Mouse (Mus musculus): ENCODE measurements around the gene Rhbdf2.

GRCm38 (mm10) chr11:116659027-116659621 lies 32.3 kb upstream of the Rhbdf2 start:
- TF ChIP-seq ZNF384 (IDR thresholded peaks at IDR 0.05; ENCODE audit: low read depth, low read length) (no peak), MAFK (IDR thresholded peaks at IDR 0.05; ENCODE audit: insufficient read depth, low read depth, low read length) (no peak)

Measured in ES-E14 (cell line).